Mouse (Mus musculus): ENCODE data around the gene Twist1. TPM values are rescaled to one million over a fixed set of nuclear protein-coding genes. Genes with fewer than 3 reads are reported as not detected.

The Twist1 gene
- polyA plus RNA-seq, 1 experiment from 2014 or later = 30.9 TPM

GRCm38 (mm10) chr12:33968041-33968897 is 10.8 kb downstream of the Twist1 start:
- no peaks in the 10 kb centered on the region for H3K9me3 ChIP-seq (replicated peaks)
- peak overlapping the region; percentile 47 for H3K4me2 ChIP-seq (replicated peaks)
- peak; percentile 42; the same call in 1 of the 2 replicates for ATAC-seq (ENCODE audit: low FRiP score)
- peaks cover 24% of the 10 kb centered on the region for H3K4me1 ChIP-seq
- H3K36me3 ChIP-seq = no peaks in the 10 kb centered on the region
- peak overlapping the region; percentile 20 for H3K4me3 ChIP-seq
- H3K27ac ChIP-seq = no peak overlapping the region
- peaks cover 87% of the 10 kb centered on the region for H3K27me3 ChIP-seq
- H3K9ac ChIP-seq = 0 out of 2 replicates have a peak overlapping the region, but pooled peaks have one; percentile 23
- under 1% methylated on average over 37 of the region's 37 CpGs for WGBS

DNA sequence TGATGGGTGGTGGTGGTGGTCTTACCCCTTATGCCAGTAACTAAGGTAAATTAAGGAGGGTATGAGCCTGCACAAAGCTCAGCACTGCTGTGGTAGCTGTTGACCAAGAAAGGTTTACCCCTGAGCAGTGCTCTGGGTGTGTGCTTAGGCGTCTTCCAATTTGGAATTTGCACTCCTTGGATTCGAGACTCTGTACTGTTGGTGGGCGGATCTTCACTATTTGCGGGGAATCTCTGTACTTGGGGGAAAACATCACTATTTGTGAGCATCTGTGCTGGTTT is 11.4 kb downstream of the Twist1 start:
- Histone ChIP-seq H3K27ac (no peak overlapping the region), H3K9me3 (replicated peaks) (no peaks in the 10 kb centered on the region), H3K36me3 (no peaks in the 10 kb centered on the region), H3K9ac (no peak overlapping the region), H3K4me3 (no peak overlapping the region), H3K27me3 (peaks cover 86% of the 10 kb centered on the region), H3K4me2 (replicated peaks) (peak overlapping the region; percentile 47; the same call in 1 of the 2 replicates), H3K4me1 (peaks cover 24% of the 10 kb centered on the region)
- 15% methylated on average over 4 of the region's 4 CpGs for WGBS
- no peak for ATAC-seq (ENCODE audit: low FRiP score)

DNA sequence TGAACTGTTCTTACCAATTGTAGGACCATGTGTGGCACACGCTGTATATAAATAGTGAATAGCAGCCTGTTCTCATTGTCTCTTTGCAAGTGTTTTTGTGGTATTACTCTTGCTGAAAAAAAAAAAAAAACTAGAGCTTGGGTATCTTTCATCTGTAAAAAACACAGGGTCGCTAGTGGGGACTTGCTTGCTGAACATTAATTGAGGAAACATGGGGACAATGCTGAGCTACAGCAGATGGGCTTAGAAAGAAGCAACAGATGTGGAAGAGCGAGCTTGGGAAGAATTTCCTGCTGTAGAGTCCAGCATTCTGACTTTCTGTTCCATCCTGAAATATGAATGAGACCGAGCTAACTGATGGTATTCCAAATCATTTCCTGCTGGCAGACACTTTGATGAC is 22.7 kb downstream of the Twist1 start:
- no peak overlapping the region for H3K4me2 ChIP-seq (replicated peaks)
- WGBS = 76% methylated on average over 4 of the region's 4 CpGs
- H3K27me3 ChIP-seq = no peaks in the 10 kb centered on the region

DNA sequence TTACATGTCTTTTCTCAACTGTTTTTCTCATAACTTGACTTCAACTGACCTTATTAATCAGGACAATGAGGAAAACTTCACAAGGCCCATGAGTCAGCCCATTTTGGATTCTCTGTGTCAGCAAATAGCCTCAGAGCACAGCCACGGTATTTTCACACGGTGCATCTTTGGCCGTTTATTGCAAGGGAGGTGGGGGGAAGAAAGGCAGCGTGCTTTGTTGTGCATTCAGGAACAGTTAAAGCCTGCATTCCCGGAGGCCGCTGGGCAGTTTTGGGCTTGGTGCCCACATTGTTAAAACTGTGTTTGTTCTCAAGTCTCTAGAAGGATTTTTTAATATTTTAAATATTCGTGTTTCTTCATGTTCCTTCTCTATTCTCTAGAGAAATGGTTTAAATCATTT is 24.0 kb downstream of the Twist1 start:
- H3K27me3 ChIP-seq = no peaks in the 10 kb centered on the region
- no peaks in the 10 kb centered on the region for H3K4me1 ChIP-seq
- no peaks in the 10 kb centered on the region for H3K36me3 ChIP-seq
- H3K4me2 ChIP-seq (replicated peaks) = no peak overlapping the region
- 35% methylated on average over 7 of the region's 7 CpGs for WGBS
- no peak overlapping the region for H3K9ac ChIP-seq
- no peak for ATAC-seq (ENCODE audit: low FRiP score)
- H3K27ac ChIP-seq = no peak overlapping the region
- no peaks in the 10 kb centered on the region for H3K9me3 ChIP-seq (replicated peaks)
- no peak overlapping the region for H3K4me3 ChIP-seq

More for the DNA sequence above, 22.7 kb downstream of the Twist1 start:
- Histone ChIP-seq H3K4me3 (no peak overlapping the region), H3K9me3 (replicated peaks) (no peaks in the 10 kb centered on the region), H3K4me1 (no peaks in the 10 kb centered on the region), H3K27ac (no peak overlapping the region), H3K9ac (no peak overlapping the region), H3K36me3 (no peaks in the 10 kb centered on the region)
- no peak for ATAC-seq (ENCODE audit: low FRiP score)

GRCm38 (mm10) chr12:33993127-33993526 is 35.7 kb downstream of the Twist1 start:
- WGBS = 92% methylated on average over 3 of the region's 3 CpGs
- H3K36me3 ChIP-seq = no peaks in the 10 kb centered on the region
- no peak overlapping the region for H3K4me2 ChIP-seq (replicated peaks)
- H3K9me3 ChIP-seq (replicated peaks) = no peaks in the 10 kb centered on the region
- no peaks in the 10 kb centered on the region for H3K27me3 ChIP-seq
- H3K4me3 ChIP-seq = no peak overlapping the region
- no peak overlapping the region for H3K9ac ChIP-seq
- no peaks in the 10 kb centered on the region for H3K4me1 ChIP-seq
- no peak overlapping the region for H3K27ac ChIP-seq
- ATAC-seq (ENCODE audit: low FRiP score) = no peak

Other genes starting within 250 kb of the Twist1 start
- 2.6 and 3.4 TPM in 2 replicates for gene Ferd3l, start 29.2 kb upstream of the Twist1 start, polyA plus RNA-seq (2016; fragmentation: Nextera tagmentation; extraction: Ambion mirVana)